Mouse (Mus musculus) forebrain, embryonic 14.5 days (tissue): ENCODE results near the gene Cdh1. TPM values are rescaled to one million over a fixed set of nuclear protein-coding genes. Genes with fewer than 3 reads are reported as not detected.
A peak's percentile ranks its signal among the peaks of the same experiment; 100 is the strongest.
"Not testable (repeated sequence)": the region's sequence is repeated elsewhere in the genome, so short reads cannot be mapped to it uniquely, and the experiment has no call there.

Experiments used
- ATAC-seq: fragments of 200-750 bp; cut with Nextera tagmentation; 2 replicates; pipeline ENCODE4 v1.8.0; 2017; ENCODE audit warnings: mild to moderate bottlenecking, moderate library complexity
- DNase-seq: peaks from one replicate; pipeline ENCODE4 v3.0.0-alpha.2; 2015; ENCODE audit warnings: low spot score
- H3K27ac ChIP-seq: fragments of 300-500 bp; sonication (generic); 2 replicates; pipeline ENCODE4 v1.5.1; 2014; ENCODE audit warnings: low read depth, mild to moderate bottlenecking, control low read depth, low read length, moderate library complexity
- H3K27me3 ChIP-seq: fragments of 300-500 bp; sonication (generic); replicated peaks from 2 replicates; pipeline ENCODE4 v1.6.1; 2014; ENCODE audit warnings: low read length, control low read depth, mixed read lengths; ENCODE audit not compliant: control insufficient read depth, insufficient read depth
- H3K36me3 ChIP-seq: fragments of 300-500 bp; sonication (generic); 2 replicates; pipeline ENCODE4 v1.6.1; 2014; ENCODE audit warnings: low read length, control low read depth; ENCODE audit not compliant: control insufficient read depth, insufficient read depth
- H3K4me1 ChIP-seq: fragments of 300-500 bp; sonication (generic); 2 replicates; pipeline ENCODE4 v1.6.1; 2014; ENCODE audit warnings: antibody characterized with exemption, low read length, control low read depth; ENCODE audit not compliant: control insufficient read depth, insufficient read depth
- H3K4me2 ChIP-seq: fragments of 300-500 bp; sonication (generic); 2 replicates; pipeline ENCODE4 v1.6.1; 2014; ENCODE audit warnings: mild to moderate bottlenecking, control low read depth, low read length
- H3K4me3 ChIP-seq: fragments of 300-500 bp; sonication (generic); 2 replicates; pipeline ENCODE4 v1.5.1; 2014; ENCODE audit warnings: low read depth, low read length, control low read depth
- H3K9ac ChIP-seq: fragments of 300-500 bp; sonication (generic); 2 replicates; pipeline ENCODE4 v1.6.1; 2014; ENCODE audit warnings: mild to moderate bottlenecking, low read length, control low read depth, moderate library complexity
- H3K9me3 ChIP-seq: fragments of 300-500 bp; sonication (generic); replicated peaks from 2 replicates; pipeline ENCODE4 v1.6.1; 2016; ENCODE audit warnings: low read length, control low read depth, mixed read lengths; ENCODE audit not compliant: control insufficient read depth
- WGBS: fragments of 180-500 bp; shearing (Covaris S2); extraction: QIAGEN DNeasy Blood & Tissue Kit; methylation state at CpG from one replicate; pipeline ENCODE4 v1.1.7; 2014; 5-methylcytosine and 5-hydroxymethylcytosine counted together
- polyA plus RNA-seq: library from polyadenylated mRNA; unstranded; fragments of >200 nt; fragmentation: Nextera tagmentation; extraction: Ambion mirVana; gene quantifications from 2 replicates; pipeline ENCODE4 v1.2.1, GENCODE M21; 2014

The Cdh1 gene
- polyA plus RNA-seq, 1 experiment from 2014 or later, result 1.9 TPM

DNA sequence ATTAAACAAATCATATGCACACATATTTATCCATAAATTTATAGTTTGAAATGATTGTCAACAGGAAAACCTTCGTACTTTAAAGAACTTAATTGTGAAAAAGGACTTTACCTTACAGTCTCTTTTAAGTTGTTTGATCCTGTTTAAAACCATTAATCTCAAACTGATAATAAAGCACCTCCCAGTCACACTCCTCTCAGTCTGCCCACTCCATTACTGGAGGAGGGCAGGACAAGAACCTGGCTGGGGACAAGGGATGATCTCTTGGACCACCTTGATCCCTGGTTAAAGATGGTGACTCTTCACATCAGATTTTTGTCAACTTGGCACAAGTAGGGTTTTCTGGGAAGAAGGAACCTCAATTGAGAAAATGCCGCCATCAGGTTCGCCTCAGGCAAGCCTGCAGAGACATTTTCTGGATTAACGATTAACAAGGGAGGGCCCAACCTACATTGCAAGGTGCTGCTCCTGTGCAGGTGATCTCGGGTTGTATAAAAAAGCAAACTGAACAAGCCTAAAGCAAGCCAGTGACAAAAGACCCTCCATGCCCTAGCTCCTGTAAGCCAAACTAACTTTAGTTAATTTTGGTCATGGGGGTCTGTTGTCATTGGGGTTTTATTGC lies 31.5 kb upstream of the Cdh1 start:
- WGBS, result 86% methylated on average over 5 of the region's 5 CpGs
- Histone ChIP-seq H3K9me3 (no peaks in the 10 kb centered on the region), H3K36me3 (no peaks in the 10 kb centered on the region), H3K27me3 (no peaks in the 10 kb centered on the region), H3K4me1 (no peaks in the 10 kb centered on the region), H3K27ac (no peak overlapping the region), H3K4me3 (no peak overlapping the region), H3K4me2 (no peak overlapping the region), H3K9ac (no peak overlapping the region)
- DNase-seq (no peak), ATAC-seq (no peak)

GRCm38 (mm10) chr8:106572175-106572574 lies 31.0 kb upstream of the Cdh1 start:
- H3K4me1 ChIP-seq, H3K27me3 ChIP-seq, H3K9ac ChIP-seq, ATAC-seq, H3K36me3 ChIP-seq, H3K27ac ChIP-seq, DNase-seq, H3K9me3 ChIP-seq, H3K4me2 ChIP-seq, H3K4me3 ChIP-seq: not testable (repeated sequence)
- WGBS, result 96% methylated on average over 1 of the region's 1 CpGs

DNA sequence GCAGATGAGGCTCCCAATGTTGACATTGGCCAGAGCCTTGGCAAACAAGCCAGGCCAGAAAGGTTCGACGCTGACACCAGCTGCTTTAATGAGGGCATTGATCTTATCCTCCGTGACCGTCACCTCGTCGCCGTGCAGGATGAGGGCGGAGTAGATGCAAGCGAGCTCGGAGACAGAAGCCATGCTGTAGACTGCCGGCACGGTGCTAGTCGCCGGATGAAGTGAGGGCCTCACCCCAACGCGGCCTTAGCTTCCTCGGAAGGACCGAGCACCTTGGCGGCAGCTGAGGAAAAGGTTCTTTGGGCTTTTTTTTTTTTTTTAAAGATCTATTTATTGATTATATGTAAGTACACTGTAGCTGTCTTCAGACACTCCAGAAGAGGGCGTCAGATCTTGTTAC lies 30.0 kb upstream of the Cdh1 start, which contains the start of gene Gm10073:
Gene Gm10073, minus strand, starts transcription at position 294 of the 400 bp plus-strand sequence.
- not testable (repeated sequence) for H3K4me1 ChIP-seq, H3K27me3 ChIP-seq, H3K4me2 ChIP-seq, H3K9me3 ChIP-seq, H3K36me3 ChIP-seq, H3K9ac ChIP-seq, H3K27ac ChIP-seq, ATAC-seq, H3K4me3 ChIP-seq, DNase-seq
- 66% methylated on average over 20 of the region's 20 CpGs for WGBS

- WGBS, result 82% methylated on average over 4 of the region's 4 CpGs
- Histone ChIP-seq H3K9ac (no peak overlapping the region), H3K9me3 (no peaks in the 10 kb centered on the region), H3K4me2 (no peak overlapping the region), H3K4me3 (no peak overlapping the region), H3K36me3 (no peaks in the 10 kb centered on the region), H3K4me1 (no peaks in the 10 kb centered on the region), H3K27ac (no peak overlapping the region), H3K27me3 (no peaks in the 10 kb centered on the region)
- ATAC-seq, result no peak
- no peak for DNase-seq
Measured at GRCm38 (mm10) chr8:106574283-106574682, 28.9 kb upstream of the Cdh1 start.

- H3K27me3 ChIP-seq, result no peaks in the 10 kb centered on the region
- H3K4me1 ChIP-seq, result no peaks in the 10 kb centered on the region
- 55% methylated on average over 6 of the region's 6 CpGs for WGBS
- no peak overlapping the region for H3K4me3 ChIP-seq
- H3K9me3 ChIP-seq, result no peaks in the 10 kb centered on the region
- DNase-seq (peak; percentile 13), ATAC-seq (no peak)
- H3K4me2 ChIP-seq, result no peak overlapping the region
- no peak overlapping the region for H3K27ac ChIP-seq
- H3K36me3 ChIP-seq, result no peaks in the 10 kb centered on the region
- H3K9ac ChIP-seq, result no peak overlapping the region
Measured at GRCm38 (mm10) chr8:106576849-106577555, 26.1 kb upstream of the Cdh1 start.

DNA sequence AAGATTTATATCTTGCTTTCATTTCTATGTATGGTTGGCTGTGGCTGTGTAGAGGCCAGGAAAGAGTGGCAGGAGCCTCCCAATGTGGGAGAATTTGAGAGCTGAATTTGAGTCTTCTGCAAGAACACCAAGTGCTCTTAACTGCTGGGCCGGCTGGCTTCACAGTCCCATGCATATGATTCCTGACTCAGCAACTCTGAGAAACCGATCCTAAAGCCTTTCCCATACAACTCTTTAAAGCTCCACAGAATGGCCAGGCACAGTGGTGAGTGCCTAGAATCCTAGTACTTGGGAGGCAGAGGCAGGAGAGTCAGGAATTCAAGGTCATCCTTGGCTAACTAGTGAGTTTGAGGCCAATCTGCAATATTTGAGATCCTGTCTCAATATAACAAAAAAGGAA lies 23.6 kb upstream of the Cdh1 start:
- no peaks in the 10 kb centered on the region for H3K36me3 ChIP-seq
- 67% methylated on average over 2 of the region's 2 CpGs for WGBS
- no peak overlapping the region for H3K4me3 ChIP-seq
- H3K4me2 ChIP-seq, result no peak overlapping the region
- H3K27ac ChIP-seq, result no peak overlapping the region
- ATAC-seq (no peak), DNase-seq (no peak)
- H3K9me3 ChIP-seq, result no peaks in the 10 kb centered on the region
- H3K27me3 ChIP-seq, result no peaks in the 10 kb centered on the region
- no peak overlapping the region for H3K9ac ChIP-seq
- no peaks in the 10 kb centered on the region for H3K4me1 ChIP-seq

GRCm38 (mm10) chr8:106581344-106582088 lies 21.6 kb upstream of the Cdh1 start:
- H3K9ac ChIP-seq, result no peak overlapping the region
- no peaks in the 10 kb centered on the region for H3K27me3 ChIP-seq
- no peak overlapping the region for H3K4me3 ChIP-seq
- H3K36me3 ChIP-seq, result no peaks in the 10 kb centered on the region
- H3K9me3 ChIP-seq, result no peaks in the 10 kb centered on the region
- no peaks in the 10 kb centered on the region for H3K4me1 ChIP-seq
- 76% methylated on average over 6 of the region's 6 CpGs for WGBS
- no peak overlapping the region for H3K4me2 ChIP-seq
- no peak overlapping the region for H3K27ac ChIP-seq
- DNase-seq (no peak), ATAC-seq (no peak)

GRCm38 (mm10) chr8:106584942-106585670 lies 18.0 kb upstream of the Cdh1 start:
- ATAC-seq, result no peak
- WGBS, result 78% methylated on average over 11 of the region's 11 CpGs

More at GRCm38 (mm10) chr8:106584942-106585670, 18.0 kb upstream of the Cdh1 start:
- H3K9ac ChIP-seq, result no peak overlapping the region
- H3K36me3 ChIP-seq, result no peaks in the 10 kb centered on the region
- H3K4me1 ChIP-seq, result no peaks in the 10 kb centered on the region
- DNase-seq, result no peak
- no peak overlapping the region for H3K27ac ChIP-seq
- H3K9me3 ChIP-seq, result no peaks in the 10 kb centered on the region
- no peaks in the 10 kb centered on the region for H3K27me3 ChIP-seq
- H3K4me3 ChIP-seq, result no peak overlapping the region
- H3K4me2 ChIP-seq, result no peak overlapping the region
